Mouse (Mus musculus) forebrain, embryonic 13.5 days (tissue): ENCODE measurements around the gene Xrcc3. TPM values are rescaled to one million over a fixed set of nuclear protein-coding genes. Genes with fewer than 3 reads are reported as not detected.

Experiments used
- ATAC-seq: fragments of 200-750 bp; cut with Nextera tagmentation; 2 replicates; pipeline ENCODE4 v1.8.0; 2017
- H3K27ac ChIP-seq: fragments of 300-500 bp; sonication (generic); 2 replicates; pipeline ENCODE4 v1.5.1; 2015; ENCODE audit warnings: inconsistent platforms, mild to moderate bottlenecking, moderate library complexity
- H3K27me3 ChIP-seq: fragments of 300-500 bp; sonication (generic); 2 replicates; pipeline ENCODE4 v1.6.1; 2015; ENCODE audit warnings: mild to moderate bottlenecking, inconsistent platforms
- H3K36me3 ChIP-seq: fragments of 300-500 bp; sonication (generic); 2 replicates; pipeline ENCODE4 v1.6.1; 2015; ENCODE audit warnings: mild to moderate bottlenecking, inconsistent platforms; ENCODE audit not compliant: poor library complexity, severe bottlenecking
- H3K4me1 ChIP-seq: fragments of 300-500 bp; sonication (generic); 2 replicates; pipeline ENCODE4 v1.6.1; 2015; ENCODE audit warnings: inconsistent platforms
- H3K4me2 ChIP-seq: fragments of 300-500 bp; sonication (generic); 2 replicates; pipeline ENCODE4 v1.6.1; 2015; ENCODE audit warnings: inconsistent platforms, mild to moderate bottlenecking, moderate library complexity
- H3K4me3 ChIP-seq: fragments of 300-500 bp; sonication (generic); 2 replicates; pipeline ENCODE4 v1.5.1; 2015; ENCODE audit warnings: mild to moderate bottlenecking, inconsistent platforms
- H3K9ac ChIP-seq: fragments of 300-500 bp; sonication (generic); 2 replicates; pipeline ENCODE4 v1.6.1; 2015; ENCODE audit warnings: mild to moderate bottlenecking, inconsistent platforms
- H3K9me3 ChIP-seq: fragments of 300-500 bp; sonication (generic); replicated peaks from 2 replicates; pipeline ENCODE4 v1.6.1; 2016; ENCODE audit warnings: inconsistent platforms
- WGBS: fragments of 180-500 bp; shearing (Covaris S2); methylation state at CpG from one replicate; pipeline ENCODE4 v1.1.7; 2015; 5-methylcytosine and 5-hydroxymethylcytosine counted together
- polyA plus RNA-seq: library from polyadenylated mRNA; unstranded; fragments of >200 nt; fragmentation: Nextera tagmentation; extraction: Ambion mirVana; gene quantifications from 2 replicates; pipeline ENCODE4 v1.2.1, GENCODE M21; 2015

Gene Xrcc3
- polyA plus RNA-seq, 1 experiment from 2014 or later = 5.5 TPM

DNA sequence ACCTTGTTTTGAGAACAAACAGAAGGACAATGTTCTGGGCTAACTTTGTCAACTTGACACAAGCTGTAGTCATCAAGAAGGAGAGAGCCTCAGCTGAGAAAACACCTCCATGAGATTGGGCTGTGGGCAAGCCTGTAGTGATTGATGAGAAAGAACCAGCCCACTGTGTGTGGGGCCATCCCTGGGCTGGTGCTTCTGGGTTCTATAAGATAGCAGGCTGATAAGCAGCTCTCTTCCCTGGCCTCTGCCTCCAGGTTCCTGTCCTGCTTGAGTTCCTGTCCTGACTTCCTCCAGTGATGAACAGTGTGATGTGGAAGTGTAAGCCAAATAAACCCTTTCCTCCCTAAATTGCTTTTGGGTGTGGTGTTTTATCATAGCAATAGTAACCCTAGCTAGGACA lies 59.0 kb downstream of the Xrcc3 start:
- Histone ChIP-seq H3K36me3 (no peaks in the 10 kb centered on the region), H3K27ac (no peak overlapping the region), H3K9me3 (no peaks in the 10 kb centered on the region), H3K4me3 (no peak overlapping the region), H3K9ac (no peak overlapping the region), H3K27me3 (no peaks in the 10 kb centered on the region), H3K4me1 (peaks cover 11% of the 10 kb centered on the region), H3K4me2 (no peak overlapping the region)
- no peak for ATAC-seq

DNA sequence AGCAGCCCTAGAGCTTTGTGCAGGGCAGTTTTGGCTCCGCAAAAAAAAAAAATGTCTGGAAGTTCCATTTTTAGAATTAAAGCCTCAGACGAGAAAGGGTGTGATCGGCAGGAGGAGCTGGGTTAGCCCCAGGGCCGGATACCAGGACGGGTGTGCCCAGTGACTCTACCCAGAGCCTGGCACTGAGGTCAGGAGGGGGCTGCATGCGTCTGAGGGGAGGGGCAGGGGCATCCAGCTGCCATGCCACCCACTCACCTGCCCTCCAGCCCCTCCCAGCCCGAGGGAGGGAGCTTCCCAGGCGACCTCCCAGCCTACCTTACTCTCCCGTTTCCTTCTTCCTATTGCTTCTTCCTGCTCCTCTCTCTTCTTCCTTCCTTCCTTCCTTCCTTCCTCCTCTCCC lies 60.3 kb downstream of the Xrcc3 start:
- Histone ChIP-seq H3K4me1 (peaks cover 6% of the 10 kb centered on the region), H3K9ac (no peak overlapping the region), H3K9me3 (no peaks in the 10 kb centered on the region), H3K36me3 (no peaks in the 10 kb centered on the region), H3K27ac (no peak overlapping the region), H3K27me3 (no peaks in the 10 kb centered on the region), H3K4me3 (no peak overlapping the region), H3K4me2 (no peak overlapping the region)
- WGBS = 72% methylated on average over 9 of the region's 9 CpGs
- ATAC-seq = no peak

Other genes starting within 250 kb of the Xrcc3 start
- gene Mark3, start 239.3 kb downstream of the Xrcc3 start, polyA plus RNA-seq = 44.2 and 47.2 TPM in 2 replicates
- 2,311 and 2,462 TPM in 2 replicates for gene Ckb, start 141.5 kb downstream of the Xrcc3 start, polyA plus RNA-seq
- gene Trmt61a, start 135.8 kb downstream of the Xrcc3 start, polyA plus RNA-seq = 10.7 and 12.2 TPM in 2 replicates
- gene Bag5, start 100.6 kb downstream of the Xrcc3 start, polyA plus RNA-seq = 62.1 and 62.8 TPM in 2 replicates
- gene Apopt1, start 100.6 kb downstream of the Xrcc3 start, polyA plus RNA-seq = 52.6 and 56.2 TPM in 2 replicates
- 319 and 339 TPM in 2 replicates for gene Klc1, start 55.0 kb downstream of the Xrcc3 start, polyA plus RNA-seq
- gene Zfyve21, start 297 bp upstream of the Xrcc3 start, polyA plus RNA-seq = 42.4 and 45.6 TPM in 2 replicates
- gene Ppp1r13b, start 94.2 kb upstream of the Xrcc3 start, polyA plus RNA-seq = 9.3 TPM in 2 replicates
- 677 and 746 TPM in 2 replicates for gene Atp5mpl, start 153.1 kb upstream of the Xrcc3 start, polyA plus RNA-seq
- 0.45 and 1.3 TPM in 2 replicates for gene Tdrd9, start 157.7 kb upstream of the Xrcc3 start, polyA plus RNA-seq
- not detected in 2 replicates for gene Rd3l, start 167.4 kb upstream of the Xrcc3 start, polyA plus RNA-seq